Mouse (Mus musculus) intestine, embryonic 15.5 days (tissue): ENCODE measurements at regions not wholly inside any gene's neighbourhood (a gene's known extent, or its start where the extent isn't known, plus 50 kb on each side); places are given as distances from the start of the nearest gene placed in this dataset.

Source experiments
- ATAC-seq: fragments of 200-750 bp; cut with Nextera tagmentation; 2 replicates; pipeline ENCODE4 v1.8.0; 2017; ENCODE audit warnings: moderate TSS enrichment, moderate library complexity
- H3K27ac ChIP-seq: fragments of 300-500 bp; sonication (generic); 2 replicates; pipeline ENCODE4 v1.5.1; 2015; ENCODE audit warnings: mild to moderate bottlenecking, inconsistent platforms
- H3K27me3 ChIP-seq: fragments of 300-500 bp; sonication (generic); replicated peaks from 2 replicates; pipeline ENCODE4 v1.6.1; 2015; ENCODE audit warnings: inconsistent platforms
- H3K36me3 ChIP-seq: fragments of 300-500 bp; sonication (generic); 2 replicates; pipeline ENCODE4 v1.6.1; 2015; ENCODE audit warnings: inconsistent platforms
- H3K4me1 ChIP-seq: fragments of 300-500 bp; sonication (generic); replicated peaks from 2 replicates; pipeline ENCODE4 v1.6.1; 2015; ENCODE audit warnings: inconsistent platforms
- H3K4me2 ChIP-seq: fragments of 300-500 bp; sonication (generic); replicated peaks from 2 replicates; pipeline ENCODE4 v1.6.1; 2015; ENCODE audit warnings: mild to moderate bottlenecking, inconsistent platforms
- H3K4me3 ChIP-seq: fragments of 300-500 bp; sonication (generic); replicated peaks from 2 replicates; pipeline ENCODE4 v1.5.1; 2015; ENCODE audit warnings: inconsistent platforms
- H3K9ac ChIP-seq: fragments of 300-500 bp; sonication (generic); 2 replicates; pipeline ENCODE4 v1.6.1; 2015; ENCODE audit warnings: inconsistent platforms
- H3K9me3 ChIP-seq: fragments of 300-500 bp; sonication (generic); 2 replicates; pipeline ENCODE4 v1.6.1; 2016; ENCODE audit warnings: inconsistent platforms
- WGBS: fragments of 180-500 bp; shearing (Covaris S2); methylation state at CpG from one replicate; pipeline ENCODE4 v1.1.7; 2015; 5-methylcytosine and 5-hydroxymethylcytosine counted together

- H3K9ac ChIP-seq: no peak overlapping the region
- H3K4me1 ChIP-seq: no peaks in the 10 kb centered on the region
- no peaks in the 10 kb centered on the region for H3K36me3 ChIP-seq
- no peak overlapping the region for H3K4me2 ChIP-seq
- H3K27ac ChIP-seq: no peak overlapping the region
- 69% methylated on average over 2 of the region's 2 CpGs for WGBS
- H3K27me3 ChIP-seq: no peaks in the 10 kb centered on the region; the same call in 1 of the 2 replicates
- H3K9me3 ChIP-seq: no peaks in the 10 kb centered on the region
- H3K4me3 ChIP-seq: no peak overlapping the region
- no peak for ATAC-seq
Observed at GRCm38 (mm10) chr3:33902431-33902830, 58.3 kb upstream of the Ccdc39 start.

DNA sequence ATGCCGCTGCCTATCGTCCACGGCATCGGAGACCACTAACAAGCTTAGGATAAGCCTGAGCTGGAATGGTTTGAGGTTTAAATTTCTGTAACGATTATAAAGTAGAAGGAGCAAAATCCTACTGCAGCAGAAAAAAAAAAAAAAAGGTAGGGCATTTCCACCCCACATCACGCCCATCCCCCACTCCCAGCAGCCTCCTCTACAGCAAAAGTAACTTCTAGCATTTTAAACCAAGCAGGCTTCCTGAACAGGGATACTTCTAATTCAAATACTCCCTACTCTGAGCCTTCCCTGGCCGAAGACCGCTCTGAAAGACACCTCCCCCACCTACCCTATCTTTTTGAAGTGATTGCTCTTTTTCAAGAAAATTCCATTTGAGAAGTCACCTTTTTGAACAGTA is 59.2 kb upstream of the Ccdc39 start:
- Histone ChIP-seq H3K27ac (no peak overlapping the region), H3K4me1 (no peaks in the 10 kb centered on the region), H3K9ac (no peak overlapping the region), H3K36me3 (no peaks in the 10 kb centered on the region), H3K27me3 (no peaks in the 10 kb centered on the region; the same call in 1 of the 2 replicates), H3K9me3 (no peaks in the 10 kb centered on the region), H3K4me2 (no peak overlapping the region), H3K4me3 (no peak overlapping the region)
- 82% methylated on average over 8 of the region's 8 CpGs for whole genome bisulfite sequencing
- ATAC-seq: no peak

- ATAC-seq: no peak
- H3K27me3 ChIP-seq: no peaks in the 10 kb centered on the region; the same call in 1 of the 2 replicates
Observed at GRCm38 (mm10) chr3:33903816-33904215, 59.7 kb upstream of the Ccdc39 start.

DNA sequence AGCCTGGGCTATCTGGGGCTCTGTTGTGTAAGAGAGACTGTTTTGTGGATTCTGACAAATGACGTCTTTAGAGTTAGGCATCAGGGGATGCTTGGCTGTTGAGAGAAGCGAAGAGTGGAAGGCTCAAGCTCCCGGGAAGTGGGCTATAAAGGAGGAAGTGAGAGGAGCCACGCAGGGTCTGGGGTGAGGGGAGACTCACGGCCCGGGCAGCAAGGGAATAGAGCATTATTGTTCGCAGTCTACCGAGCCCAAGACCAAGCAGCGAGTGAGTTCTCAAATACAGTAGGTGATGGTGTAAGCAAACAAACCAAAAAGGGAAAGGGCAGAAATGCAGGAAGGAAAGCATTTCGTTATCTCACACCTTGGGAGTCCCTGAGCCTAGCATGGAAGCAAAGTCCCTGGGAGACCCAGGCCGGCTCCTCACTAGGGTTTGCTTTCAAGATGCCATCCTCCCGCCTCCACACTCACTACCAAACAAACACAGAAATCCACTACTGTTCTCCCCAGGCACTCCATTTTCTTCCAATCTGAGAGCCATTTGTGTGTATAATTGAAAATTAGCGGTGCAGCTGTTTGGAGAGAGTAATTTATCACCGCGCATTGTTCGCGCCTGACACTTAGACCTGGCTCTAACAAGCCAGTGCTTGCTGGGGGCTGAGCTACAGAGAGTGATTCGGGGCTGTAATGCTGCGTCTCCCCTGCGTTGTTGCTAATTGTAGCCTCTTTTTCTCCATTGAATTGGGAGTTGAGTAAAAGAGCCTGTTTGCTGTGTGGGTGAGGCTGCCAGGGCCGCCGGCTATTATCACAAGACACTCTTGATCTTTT is 61.0 kb upstream of the Ccdc39 start:
- no peak overlapping the region for H3K4me3 ChIP-seq
- no peaks in the 10 kb centered on the region for H3K9me3 ChIP-seq
- H3K27ac ChIP-seq: no peak overlapping the region
- ATAC-seq: peak; percentile 65
- H3K4me2 ChIP-seq: peak overlapping the region; percentile 38
- no peaks in the 10 kb centered on the region for H3K4me1 ChIP-seq
- H3K27me3 ChIP-seq: no peaks in the 10 kb centered on the region; the same call in 1 of the 2 replicates
- 47% methylated on average over 22 of the region's 22 CpGs for WGBS
- no peak overlapping the region for H3K9ac ChIP-seq
- no peaks in the 10 kb centered on the region for H3K36me3 ChIP-seq

More at GRCm38 (mm10) chr3:33903816-33904215, 59.7 kb upstream of the Ccdc39 start:
- 44% methylated on average over 4 of the region's 4 CpGs for WGBS
- Histone ChIP-seq H3K27ac (no peak overlapping the region), H3K9ac (no peak overlapping the region), H3K9me3 (no peaks in the 10 kb centered on the region), H3K4me1 (no peaks in the 10 kb centered on the region), H3K4me3 (no peak overlapping the region), H3K4me2 (no peak overlapping the region), H3K36me3 (no peaks in the 10 kb centered on the region)

GRCm38 (mm10) chr3:33905679-33906007 is 61.5 kb upstream of the Ccdc39 start:
- WGBS: 59% methylated on average over 5 of the region's 5 CpGs
- no peak overlapping the region for H3K9ac ChIP-seq
- H3K4me2 ChIP-seq: peak overlapping the region; percentile 38; the same call in 1 of the 2 replicates
- no peaks in the 10 kb centered on the region for H3K36me3 ChIP-seq
- ATAC-seq: no peak
- no peak overlapping the region for H3K4me3 ChIP-seq
- no peak overlapping the region for H3K27ac ChIP-seq
- no peaks in the 10 kb centered on the region for H3K4me1 ChIP-seq
- H3K9me3 ChIP-seq: no peaks in the 10 kb centered on the region
- H3K27me3 ChIP-seq: no peaks in the 10 kb centered on the region; the same call in 1 of the 2 replicates

- H3K9me3 ChIP-seq: no peaks in the 10 kb centered on the region
- no peak overlapping the region for H3K27ac ChIP-seq
- no peak for ATAC-seq
- H3K4me3 ChIP-seq: no peak overlapping the region
- H3K9ac ChIP-seq: no peak overlapping the region
- WGBS: 86% methylated on average over 8 of the region's 8 CpGs
- H3K27me3 ChIP-seq: no peaks in the 10 kb centered on the region; the same call in 1 of the 2 replicates
- no peaks in the 10 kb centered on the region for H3K4me1 ChIP-seq
- no peaks in the 10 kb centered on the region for H3K36me3 ChIP-seq
- no peak overlapping the region for H3K4me2 ChIP-seq
Observed at GRCm38 (mm10) chr3:33907061-33907460, 63.0 kb upstream of the Ccdc39 start.

DNA sequence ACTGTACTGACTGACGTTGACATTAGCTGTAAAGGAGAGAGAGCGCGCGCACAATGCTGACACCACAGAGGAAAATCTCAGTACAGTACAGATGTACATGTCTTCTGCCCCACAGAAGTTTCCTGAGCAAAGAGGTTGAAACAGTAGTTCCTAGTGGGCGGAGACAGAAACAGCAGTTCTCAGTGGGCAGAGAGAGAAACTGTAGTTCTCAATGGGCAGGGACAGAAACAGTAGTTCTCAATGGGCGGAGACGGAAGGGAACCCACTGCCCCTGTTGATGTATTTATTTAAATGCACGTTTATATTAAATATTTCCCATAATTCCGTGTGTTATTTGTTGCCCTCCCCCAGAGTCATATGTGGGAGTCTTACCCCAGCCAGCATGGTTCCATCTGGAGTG is 67.4 kb upstream of the Ccdc39 start:
- Histone ChIP-seq H3K9me3 (no peaks in the 10 kb centered on the region), H3K36me3 (no peaks in the 10 kb centered on the region), H3K27ac (no peak overlapping the region), H3K27me3 (no peaks in the 10 kb centered on the region), H3K4me3 (no peak overlapping the region), H3K9ac (no peak overlapping the region), H3K4me2 (no peak overlapping the region), H3K4me1 (no peaks in the 10 kb centered on the region)
- 82% methylated on average over 9 of the region's 9 CpGs for WGBS
- no peak for ATAC-seq

GRCm38 (mm10) chr3:33913470-33913869 is 69.4 kb upstream of the Ccdc39 start:
- no peak for ATAC-seq
- no peak overlapping the region for H3K4me3 ChIP-seq
- no peaks in the 10 kb centered on the region for H3K4me1 ChIP-seq
- H3K4me2 ChIP-seq: no peak overlapping the region
- H3K27me3 ChIP-seq: no peaks in the 10 kb centered on the region
- no peak overlapping the region for H3K9ac ChIP-seq
- no peaks in the 10 kb centered on the region for H3K9me3 ChIP-seq
- 66% methylated on average over 5 of the region's 5 CpGs for WGBS
- H3K27ac ChIP-seq: no peak overlapping the region
- H3K36me3 ChIP-seq: no peaks in the 10 kb centered on the region

DNA sequence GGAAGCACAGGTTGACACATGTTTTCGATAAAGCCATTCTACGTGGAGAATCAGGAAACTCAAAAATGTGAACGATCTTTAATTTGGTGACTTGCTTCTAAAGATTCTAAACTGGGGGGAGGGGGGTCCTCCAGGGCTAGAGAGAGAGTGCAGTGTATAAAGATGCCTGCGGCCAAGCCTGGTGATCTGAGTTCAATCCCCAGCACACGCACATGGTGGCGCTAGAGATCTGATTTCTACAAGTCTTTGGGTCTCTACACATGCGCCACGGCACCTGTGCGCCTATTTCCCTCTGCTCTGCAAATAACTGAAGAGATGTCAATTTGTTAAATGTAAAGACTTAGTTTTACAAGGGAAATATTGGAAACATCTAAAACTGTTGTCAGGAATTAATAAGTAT is 70.3 kb upstream of the Ccdc39 start:
- no peak overlapping the region for H3K27ac ChIP-seq
- no peak overlapping the region for H3K4me2 ChIP-seq
- ATAC-seq: no peak
- no peaks in the 10 kb centered on the region for H3K36me3 ChIP-seq
- H3K4me1 ChIP-seq: no peaks in the 10 kb centered on the region
- no peak overlapping the region for H3K9ac ChIP-seq
- H3K27me3 ChIP-seq: no peaks in the 10 kb centered on the region
- H3K4me3 ChIP-seq: no peak overlapping the region
- WGBS: 59% methylated on average over 9 of the region's 9 CpGs
- H3K9me3 ChIP-seq: no peaks in the 10 kb centered on the region

DNA sequence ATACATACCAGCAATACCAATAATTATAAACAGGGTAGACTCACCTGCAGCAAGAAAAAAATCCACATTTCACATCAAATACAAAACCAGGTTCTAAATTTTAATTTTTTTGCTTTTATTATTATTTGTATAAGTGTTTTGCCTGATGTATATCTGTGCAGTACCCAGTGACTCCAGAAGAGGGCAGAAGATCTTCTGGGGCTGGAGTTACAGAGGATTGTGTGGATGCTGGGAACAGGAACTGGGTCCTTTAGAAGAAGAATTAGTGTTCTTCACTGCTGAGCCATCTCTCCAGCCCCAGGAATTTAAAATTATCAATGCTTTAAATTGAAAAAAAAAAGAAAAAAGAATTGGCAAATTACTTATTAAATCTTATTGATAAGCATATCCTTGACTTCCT is 71.7 kb upstream of the Ccdc39 start:
- Histone ChIP-seq H3K4me3 (no peak overlapping the region), H3K27ac (no peak overlapping the region), H3K4me2 (no peak overlapping the region), H3K4me1 (no peaks in the 10 kb centered on the region), H3K27me3 (no peaks in the 10 kb centered on the region), H3K9me3 (no peaks in the 10 kb centered on the region), H3K36me3 (no peaks in the 10 kb centered on the region), H3K9ac (no peak overlapping the region)
- ATAC-seq: no peak

DNA sequence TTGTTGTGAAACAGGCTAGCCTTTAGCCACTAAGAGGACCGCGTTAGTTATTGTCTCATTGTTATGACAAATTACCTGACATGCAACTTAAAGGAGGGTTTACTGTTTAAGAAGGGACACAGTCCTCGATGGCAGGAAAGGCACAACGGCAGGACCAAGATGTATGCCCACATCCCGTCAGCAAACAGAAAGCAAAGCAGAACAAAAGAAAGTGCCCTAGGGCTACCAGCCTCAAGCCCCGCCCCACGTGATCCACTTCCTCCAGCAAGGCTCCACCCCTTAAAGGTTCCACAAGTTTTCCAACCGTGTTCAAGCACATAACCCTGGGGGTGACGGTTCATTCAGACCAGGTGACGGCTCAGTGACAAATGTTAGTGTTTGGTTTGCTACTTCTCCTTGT is 72.2 kb upstream of the Ccdc39 start:
- Histone ChIP-seq H3K9me3 (no peaks in the 10 kb centered on the region), H3K9ac (no peak overlapping the region), H3K27ac (no peak overlapping the region), H3K4me3 (no peak overlapping the region), H3K36me3 (no peaks in the 10 kb centered on the region), H3K4me2 (no peak overlapping the region), H3K27me3 (no peaks in the 10 kb centered on the region), H3K4me1 (no peaks in the 10 kb centered on the region)
- WGBS: 82% methylated on average over 10 of the region's 10 CpGs
- no peak for ATAC-seq

- H3K27me3 ChIP-seq: no peaks in the 10 kb centered on the region
- no peak overlapping the region for H3K4me3 ChIP-seq
- H3K36me3 ChIP-seq: no peaks in the 10 kb centered on the region
- WGBS: 93% methylated on average over 6 of the region's 6 CpGs
- H3K4me2 ChIP-seq: no peak overlapping the region
- H3K9ac ChIP-seq: no peak overlapping the region
- H3K27ac ChIP-seq: no peak overlapping the region
- H3K4me1 ChIP-seq: no peaks in the 10 kb centered on the region
- H3K9me3 ChIP-seq: no peaks in the 10 kb centered on the region
- ATAC-seq: no peak
Observed at GRCm38 (mm10) chr3:33916818-33917217, 72.7 kb upstream of the Ccdc39 start.

GRCm38 (mm10) chr3:33918785-33919184 is 74.7 kb upstream of the Ccdc39 start:
- no peaks in the 10 kb centered on the region for H3K9me3 ChIP-seq
- H3K4me2 ChIP-seq: no peak overlapping the region
- no peak overlapping the region for H3K27ac ChIP-seq
- no peaks in the 10 kb centered on the region for H3K27me3 ChIP-seq
- no peak overlapping the region for H3K4me3 ChIP-seq
- H3K36me3 ChIP-seq: no peaks in the 10 kb centered on the region
- WGBS: 12% methylated on average over 10 of the region's 10 CpGs
- no peak overlapping the region for H3K9ac ChIP-seq
- ATAC-seq: no peak
- H3K4me1 ChIP-seq: no peaks in the 10 kb centered on the region
